Mouse (Mus musculus) myocyte (in vitro differentiated cells): ENCODE measurements around the gene Trpv4. TPM values are rescaled to one million over a fixed set of nuclear protein-coding genes. Genes with fewer than 3 reads are reported as not detected.
A peak's percentile ranks its signal among the peaks of the same experiment; 100 is the strongest.

ENCODE experiments used
- H3K27me3 ChIP-seq: one replicate; pipeline ENCODE4 v1.6.1; 2011; ENCODE audit not compliant: control insufficient read depth, insufficient read depth, insufficient read length
- H3K36me3 ChIP-seq: one replicate; pipeline ENCODE4 v1.6.1; 2011; ENCODE audit not compliant: control insufficient read depth, insufficient read depth
- H3K4me2 ChIP-seq: one replicate; pipeline ENCODE4 v1.6.1; 2011; ENCODE audit warnings: low read depth, control low read depth
- H3K4me3 ChIP-seq: one replicate; pipeline ENCODE4 v1.5.1; 2011; ENCODE audit warnings: mild to moderate bottlenecking, control low read depth, moderate library complexity
- H3K79me2 ChIP-seq: one replicate; pipeline ENCODE4 v1.6.1; 2011; ENCODE audit not compliant: control insufficient read depth, insufficient read depth
- H3ac ChIP-seq: one replicate; pipeline ENCODE4 v1.6.1; 2011; ENCODE audit not compliant: control insufficient read depth, insufficient read length
- CEBPB ChIP-seq: IDR thresholded peaks from 2 replicates; pipeline ENCODE4 v1.6.1; 2011; ENCODE audit warnings: mild to moderate bottlenecking, moderate library complexity; ENCODE audit not compliant: poor library complexity, insufficient read depth, severe bottlenecking
- E2F4 ChIP-seq: IDR thresholded peaks from one replicate; pipeline ENCODE4 v1.6.1; 2011; ENCODE audit warnings: mild to moderate bottlenecking, control low read depth, moderate library complexity; ENCODE audit not compliant: insufficient read depth
- MAX ChIP-seq: IDR thresholded peaks from one replicate; pipeline ENCODE4 v1.6.1; 2011; ENCODE audit warnings: low read depth, mild to moderate bottlenecking, control low read depth
- MYOD1 ChIP-seq, 3 experiments: IDR thresholded peaks; one replicate each; pipeline ENCODE4 v1.6.1; 2011; ENCODE audit warnings: control low read depth in 2 of 3, low read depth in 2 of 3, mild to moderate bottlenecking in 2 of 3, moderate library complexity in 1 of 3; ENCODE audit not compliant: insufficient read length in 2 of 3, control insufficient read depth in 1 of 3
- MYOG ChIP-seq, 3 experiments: IDR thresholded peaks; one replicate each; pipeline ENCODE4 v1.6.1; 2011; ENCODE audit warnings: control low read depth in 2 of 3, low read depth in 2 of 3, mild to moderate bottlenecking in 2 of 3; ENCODE audit not compliant: insufficient read length in 2 of 3, control insufficient read depth in 1 of 3, insufficient read depth in 1 of 3
- POLR2A ChIP-seq: IDR thresholded peaks from one replicate; pipeline ENCODE4 v1.6.1; 2011; ENCODE audit warnings: low read depth, mild to moderate bottlenecking, control low read depth, moderate library complexity; ENCODE audit not compliant: insufficient read length
- POLR2AphosphoS2 ChIP-seq: IDR thresholded peaks from one replicate; pipeline ENCODE4 v1.6.1; 2011; ENCODE audit warnings: low read depth, control low read depth; ENCODE audit not compliant: insufficient read length
- REST ChIP-seq: IDR thresholded peaks from one replicate; pipeline ENCODE4 v1.6.1; 2011; ENCODE audit warnings: mild to moderate bottlenecking, control low read depth, moderate library complexity; ENCODE audit not compliant: insufficient read depth, insufficient read length
- SRF ChIP-seq: IDR thresholded peaks from one replicate; pipeline ENCODE4 v1.6.1; 2011; ENCODE audit warnings: low read depth; ENCODE audit not compliant: control insufficient read depth, insufficient read length
- TCF12 ChIP-seq: IDR thresholded peaks from one replicate; pipeline ENCODE4 v1.6.1; 2011; ENCODE audit warnings: mild to moderate bottlenecking, control low read depth; ENCODE audit not compliant: poor library complexity, insufficient read depth, severe bottlenecking
- TCF3 ChIP-seq: IDR thresholded peaks from one replicate; pipeline ENCODE4 v1.6.1; 2011; ENCODE audit warnings: low read depth, control low read depth; ENCODE audit not compliant: insufficient read length
- USF1 ChIP-seq: IDR thresholded peaks from one replicate; pipeline ENCODE4 v1.6.1; 2011; ENCODE audit warnings: low read depth, mild to moderate bottlenecking, control low read depth, moderate library complexity
- polyA plus RNA-seq: library from polyadenylated mRNA; unstranded; fragments of >200 nt; fragmentation: generic; extraction: Trizol; gene quantifications from one replicate; pipeline ENCODE4 v1.2.1, GENCODE M21; 2012; ENCODE audit warnings: missing spikeins

Trpv4 gene
- polyA plus RNA-seq, 1 experiment: 0.12 TPM

GRCm38 (mm10) chr5:114588416-114588815 is 69.8 kb downstream of the Trpv4 start:
- no peaks in the 10 kb centered on the region for H3K36me3 ChIP-seq
- H3ac ChIP-seq: no peak overlapping the region
- H3K79me2 ChIP-seq: no peaks in the 10 kb centered on the region
- no peak overlapping the region for H3K4me2 ChIP-seq
- TF ChIP-seq POLR2A: no peak
- no peak for TF ChIP-seq E2F4
- TF ChIP-seq SRF: no peak
- TF ChIP-seq CEBPB: no peak
- TF ChIP-seq TCF3: no peak
- TF ChIP-seq USF1: no peak
- no peak for TF ChIP-seq MYOD1 (IDR thresholded peaks at IDR 0.05; ENCODE audit: control insufficient read depth in 1 of 3, insufficient read length in 2 of 3, low read depth in 2 of 3)
- no peak for TF ChIP-seq REST
- TF ChIP-seq MYOG (IDR thresholded peaks at IDR 0.05; ENCODE audit: control insufficient read depth in 1 of 3, insufficient read depth in 1 of 3, insufficient read length in 2 of 3, low read depth in 2 of 3): no peak
- no peak for TF ChIP-seq TCF12
- no peak for TF ChIP-seq POLR2AphosphoS2
- no peak for TF ChIP-seq MAX
- no peak overlapping the region for H3K4me3 ChIP-seq
- peaks cover 58% of the 10 kb centered on the region for H3K27me3 ChIP-seq

- Histone ChIP-seq H3ac (no peak overlapping the region), H3K4me2 (no peak overlapping the region), H3K4me3 (no peak overlapping the region), H3K79me2 (no peaks in the 10 kb centered on the region), H3K36me3 (no peaks in the 10 kb centered on the region), H3K27me3 (peaks cover 60% of the 10 kb centered on the region)
- TF ChIP-seq SRF: no peak
- TF ChIP-seq REST: peak; percentile 86
- peak in 2 of 3 experiments; percentile 49 to 69 for TF ChIP-seq MYOD1 (IDR thresholded peaks at IDR 0.05; ENCODE audit: control insufficient read depth in 1 of 3, insufficient read length in 2 of 3, low read depth in 2 of 3)
- no peak for TF ChIP-seq CEBPB
- no peak for TF ChIP-seq TCF3
- no peak for TF ChIP-seq POLR2AphosphoS2
- TF ChIP-seq MAX: no peak
- no peak for TF ChIP-seq POLR2A
- no peak for TF ChIP-seq MYOG (IDR thresholded peaks at IDR 0.05; ENCODE audit: control insufficient read depth in 1 of 3, insufficient read depth in 1 of 3, insufficient read length in 2 of 3, low read depth in 2 of 3)
- TF ChIP-seq E2F4: no peak
These were observed 70.3 kb downstream of the Trpv4 start for GRCm38 (mm10) chr5:114587908-114588307.

GRCm38 (mm10) chr5:114585682-114586081 is 72.5 kb downstream of the Trpv4 start:
- H3K79me2 ChIP-seq: no peaks in the 10 kb centered on the region
- TF ChIP-seq TCF12 (no peak), E2F4 (no peak), POLR2AphosphoS2 (no peak), CEBPB (no peak), SRF (no peak), TCF3 (no peak), REST (no peak)
- no peaks in the 10 kb centered on the region for H3K36me3 ChIP-seq
- peaks cover 66% of the 10 kb centered on the region for H3K27me3 ChIP-seq
- no peak overlapping the region for H3K4me3 ChIP-seq
- no peak overlapping the region for H3K4me2 ChIP-seq
- no peak overlapping the region for H3ac ChIP-seq

- H3K36me3 ChIP-seq: no peaks in the 10 kb centered on the region
These were observed 73.7 kb downstream of the Trpv4 start for GRCm38 (mm10) chr5:114584293-114585104.

More at GRCm38 (mm10) chr5:114584293-114585104, 73.7 kb downstream of the Trpv4 start:
- Histone ChIP-seq H3ac (no peak overlapping the region), H3K79me2 (no peaks in the 10 kb centered on the region), H3K4me2 (no peak overlapping the region), H3K27me3 (peaks cover 68% of the 10 kb centered on the region), H3K4me3 (no peak overlapping the region)
- TF ChIP-seq MYOD1 (IDR thresholded peaks at IDR 0.05; ENCODE audit: control insufficient read depth in 1 of 3, insufficient read length in 2 of 3, low read depth in 2 of 3) (no peak), USF1 (no peak), E2F4 (no peak), MAX (no peak), TCF3 (no peak), REST (no peak), POLR2A (no peak), POLR2AphosphoS2 (no peak), TCF12 (no peak), SRF (no peak)
